Mouse (Mus musculus) small intestine, adult 2 months (tissue): ENCODE measurements around the gene Nvl. TPM values are rescaled to one million over a fixed set of nuclear protein-coding genes. Genes with fewer than 3 reads are reported as not detected.

ENCODE experiments used
- H3K27ac ChIP-seq: fragments of 200-500 bp; 2 replicates; pipeline ENCODE4 v1.5.1; 2012; ENCODE audit warnings: low read depth, low read length, control low read depth, inconsistent platforms; ENCODE audit not compliant: insufficient read depth
- H3K27me3 ChIP-seq: fragments of 200-500 bp; 2 replicates; pipeline ENCODE4 v1.6.1; 2012; ENCODE audit warnings: mild to moderate bottlenecking, moderate library complexity, low read length, inconsistent platforms; ENCODE audit not compliant: control insufficient read depth, insufficient read depth
- H3K36me3 ChIP-seq: fragments of 200-500 bp; 2 replicates; pipeline ENCODE4 v1.6.1; 2012; ENCODE audit warnings: mild to moderate bottlenecking, low read length, control low read depth, inconsistent platforms; ENCODE audit not compliant: control insufficient read depth, insufficient read depth
- H3K4me1 ChIP-seq: fragments of 200-500 bp; 2 replicates; pipeline ENCODE4 v1.6.1; 2012; ENCODE audit warnings: low read length, inconsistent platforms, mixed read lengths; ENCODE audit not compliant: control insufficient read depth, insufficient read depth, insufficient read length
- H3K4me3 ChIP-seq: fragments of 200-500 bp; 2 replicates; pipeline ENCODE4 v1.5.1; 2012; ENCODE audit warnings: low read depth, mild to moderate bottlenecking, control low read depth, inconsistent platforms, low read length, moderate library complexity
- CTCF ChIP-seq: fragments of 200-500 bp; IDR thresholded peaks from 2 replicates; pipeline ENCODE4 v1.5.1; 2012; ENCODE audit warnings: low read depth, mild to moderate bottlenecking, control low read depth, inconsistent platforms, low read length, moderate library complexity, mixed read lengths; ENCODE audit not compliant: insufficient replicate concordance, insufficient read length; ENCODE audit errors: extremely low read depth
- POLR2A ChIP-seq: fragments of 200-500 bp; IDR thresholded peaks from 2 replicates; pipeline ENCODE4 v1.6.1; 2012; ENCODE audit warnings: low read depth, mild to moderate bottlenecking, control low read depth, inconsistent platforms, low read length, moderate library complexity
- WGBS: fragments of 180-500 bp; shearing (Covaris S2); methylation state at CpG from one replicate; pipeline ENCODE4 v1.1.7; 2018; 5-methylcytosine and 5-hydroxymethylcytosine counted together
- polyA plus RNA-seq: library from polyadenylated mRNA; depleted of rRNA; stranded (reverse); fragments of >200 nt; gene quantifications from 2 replicates; pipeline ENCODE4 v1.2.3, GENCODE M21; 2012; rRNA removed

Gene Nvl
- 2.4 and 3.4 TPM in 2 replicates for polyA plus RNA-seq

GRCm38 (mm10) chr1:181143950-181144836 is at the start of gene Nvl, which contains the start of gene Cnih4:
TSS of gene Nvl (minus strand) at chr1:181144204.
TSS of gene Cnih4 (plus strand) at chr1:181144693.
- Histone ChIP-seq H3K27me3 (no peaks in the 10 kb centered on the region), H3K4me1 (no peaks in the 10 kb centered on the region; the same call in 1 of the 2 replicates), H3K27ac (peak within 1 kb of the TSS; percentile 83), H3K4me3 (peak within 1 kb of the TSS; percentile 92), H3K36me3 (peaks cover 12% of the 10 kb centered on the region)
- WGBS, result under 1% methylated on average over 52 of the region's 52 CpGs
- no peak for TF ChIP-seq CTCF
- no peak for TF ChIP-seq POLR2A

- WGBS, result 92% methylated on average over 4 of the region's 4 CpGs
- H3K4me1 ChIP-seq, result no peaks in the 10 kb centered on the region
- no peak overlapping the region for H3K27ac ChIP-seq
- TF ChIP-seq POLR2A, result no peak
- no peak for TF ChIP-seq CTCF
- no peak overlapping the region for H3K4me3 ChIP-seq
- no peaks in the 10 kb centered on the region for H3K27me3 ChIP-seq
- peaks cover 60% of the 10 kb centered on the region for H3K36me3 ChIP-seq
Observed at GRCm38 (mm10) chr1:181188925-181189324, 44.9 kb upstream of the Nvl start.

- no peak overlapping the region for H3K27ac ChIP-seq
- H3K36me3 ChIP-seq, result peaks cover 29% of the 10 kb centered on the region
- peaks cover 7% of the 10 kb centered on the region; the same call in 1 of the 2 replicates for H3K4me1 ChIP-seq
- H3K4me3 ChIP-seq, result 0 out of 2 replicates have a peak overlapping the region, but pooled peaks have one; percentile 13
- no peak for TF ChIP-seq CTCF
- no peak for TF ChIP-seq POLR2A
- H3K27me3 ChIP-seq, result no peaks in the 10 kb centered on the region
- WGBS, result 51% methylated on average over 8 of the region's 8 CpGs
Observed at GRCm38 (mm10) chr1:181170210-181170609, 26.2 kb upstream of the Nvl start.

- TF ChIP-seq POLR2A (no peak), CTCF (no peak)
Observed at GRCm38 (mm10) chr1:181168377-181168776, 24.4 kb upstream of the Nvl start.

GRCm38 (mm10) chr1:181167816-181168215 is 23.8 kb upstream of the Nvl start:
- peaks cover 7% of the 10 kb centered on the region; the same call in 1 of the 2 replicates for H3K4me1 ChIP-seq
- TF ChIP-seq POLR2A (no peak), CTCF (no peak)
- 88% methylated on average over 2 of the region's 2 CpGs for WGBS
- H3K27ac ChIP-seq, result no peak overlapping the region
- H3K27me3 ChIP-seq, result no peaks in the 10 kb centered on the region
- H3K4me3 ChIP-seq, result no peak overlapping the region
- peaks cover 45% of the 10 kb centered on the region for H3K36me3 ChIP-seq

More at GRCm38 (mm10) chr1:181168377-181168776, 24.4 kb upstream of the Nvl start:
- H3K4me1 ChIP-seq, result peaks cover 7% of the 10 kb centered on the region; the same call in 1 of the 2 replicates
- H3K27ac ChIP-seq, result no peak overlapping the region
- 71% methylated on average over 3 of the region's 3 CpGs for WGBS
- no peak overlapping the region for H3K4me3 ChIP-seq
- peaks cover 41% of the 10 kb centered on the region for H3K36me3 ChIP-seq
- H3K27me3 ChIP-seq, result no peaks in the 10 kb centered on the region

- Histone ChIP-seq H3K27me3 (no peaks in the 10 kb centered on the region), H3K27ac (no peak overlapping the region), H3K4me1 (no peaks in the 10 kb centered on the region; the same call in 1 of the 2 replicates), H3K36me3 (peaks cover 16% of the 10 kb centered on the region), H3K4me3 (no peak overlapping the region)
- 9% methylated on average over 5 of the region's 5 CpGs for WGBS
- TF ChIP-seq CTCF (no peak), POLR2A (no peak)
Observed at GRCm38 (mm10) chr1:181151541-181151940, 7.5 kb upstream of the Nvl start.
